Mouse (Mus musculus) megakaryocyte, embryonic 14.5 days (primary cell): ENCODE measurements at regions not wholly inside any gene's neighbourhood (a gene's known extent, or its start where the extent isn't known, plus 50 kb on each side); places are given as distances from the start of the nearest gene placed in this dataset.

Experiments
- FLI1 ChIP-seq: IDR thresholded peaks from 2 replicates; pipeline ENCODE4 v1.6.1; 2012; ENCODE audit warnings: low read length, inconsistent platforms, mixed read lengths
- GATA1 ChIP-seq: IDR thresholded peaks from 3 replicates; pipeline ENCODE4 v1.6.1; 2012; ENCODE audit warnings: mixed read lengths, low read length, inconsistent platforms, borderline replicate concordance

- TF ChIP-seq GATA1: no peak
- no peak for TF ChIP-seq FLI1
These were observed 332.6 kb upstream of the Tmc3 start for GRCm38 (mm10) chr7:83251995-83252563.
